Mouse (Mus musculus) intestine, embryonic 15.5 days (tissue): Measurements from ENCODE around the gene Serpinb1b. TPM values are rescaled to one million over a fixed set of nuclear protein-coding genes. Genes with fewer than 3 reads are reported as not detected.

Experiments used
- ATAC-seq: fragments of 200-750 bp; cut with Nextera tagmentation; 2 replicates; pipeline ENCODE4 v1.8.0; 2017; ENCODE audit warnings: moderate TSS enrichment, moderate library complexity
- H3K27ac ChIP-seq: fragments of 300-500 bp; sonication (generic); 2 replicates; pipeline ENCODE4 v1.5.1; 2015; ENCODE audit warnings: mild to moderate bottlenecking, inconsistent platforms
- H3K27me3 ChIP-seq: fragments of 300-500 bp; sonication (generic); replicated peaks from 2 replicates; pipeline ENCODE4 v1.6.1; 2015; ENCODE audit warnings: inconsistent platforms
- H3K36me3 ChIP-seq: fragments of 300-500 bp; sonication (generic); 2 replicates; pipeline ENCODE4 v1.6.1; 2015; ENCODE audit warnings: inconsistent platforms
- H3K4me1 ChIP-seq: fragments of 300-500 bp; sonication (generic); replicated peaks from 2 replicates; pipeline ENCODE4 v1.6.1; 2015; ENCODE audit warnings: inconsistent platforms
- H3K4me2 ChIP-seq: fragments of 300-500 bp; sonication (generic); replicated peaks from 2 replicates; pipeline ENCODE4 v1.6.1; 2015; ENCODE audit warnings: mild to moderate bottlenecking, inconsistent platforms
- H3K4me3 ChIP-seq: fragments of 300-500 bp; sonication (generic); replicated peaks from 2 replicates; pipeline ENCODE4 v1.5.1; 2015; ENCODE audit warnings: inconsistent platforms
- H3K9ac ChIP-seq: fragments of 300-500 bp; sonication (generic); 2 replicates; pipeline ENCODE4 v1.6.1; 2015; ENCODE audit warnings: inconsistent platforms
- H3K9me3 ChIP-seq: fragments of 300-500 bp; sonication (generic); 2 replicates; pipeline ENCODE4 v1.6.1; 2016; ENCODE audit warnings: inconsistent platforms
- WGBS: fragments of 180-500 bp; shearing (Covaris S2); methylation state at CpG from one replicate; pipeline ENCODE4 v1.1.7; 2015; 5-methylcytosine and 5-hydroxymethylcytosine counted together
- polyA plus RNA-seq: library from polyadenylated mRNA; unstranded; fragments of >200 nt; fragmentation: Nextera tagmentation; extraction: Ambion mirVana; gene quantifications from 2 replicates; pipeline ENCODE4 v1.2.1, GENCODE M21; 2015

Gene Serpinb1b
- polyA plus RNA-seq, 1 experiment from 2014 or later = 0.33 TPM

DNA sequence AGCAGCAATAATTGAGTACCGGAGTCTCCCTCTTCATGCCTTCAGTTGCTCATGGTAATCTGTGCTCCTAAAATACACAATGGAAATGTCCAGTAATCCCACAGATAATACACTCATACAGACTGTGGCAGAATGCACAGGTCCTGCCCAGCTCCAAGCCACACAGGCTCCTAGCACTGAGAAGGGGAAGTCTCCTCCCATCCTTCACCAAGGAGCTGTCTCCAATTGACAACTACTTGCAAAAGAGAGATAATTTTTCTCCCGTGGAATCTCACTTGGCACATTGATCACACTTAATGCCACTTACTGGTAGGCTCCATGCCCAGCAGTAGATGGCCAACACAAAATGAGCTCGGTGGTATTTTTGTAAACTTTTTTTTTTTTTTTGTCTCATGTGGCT, 2.1 kb upstream of the Serpinb1b start:
- 65% methylated on average over 3 of the region's 3 CpGs for WGBS
- H3K4me2 ChIP-seq = no peak overlapping the region

DNA sequence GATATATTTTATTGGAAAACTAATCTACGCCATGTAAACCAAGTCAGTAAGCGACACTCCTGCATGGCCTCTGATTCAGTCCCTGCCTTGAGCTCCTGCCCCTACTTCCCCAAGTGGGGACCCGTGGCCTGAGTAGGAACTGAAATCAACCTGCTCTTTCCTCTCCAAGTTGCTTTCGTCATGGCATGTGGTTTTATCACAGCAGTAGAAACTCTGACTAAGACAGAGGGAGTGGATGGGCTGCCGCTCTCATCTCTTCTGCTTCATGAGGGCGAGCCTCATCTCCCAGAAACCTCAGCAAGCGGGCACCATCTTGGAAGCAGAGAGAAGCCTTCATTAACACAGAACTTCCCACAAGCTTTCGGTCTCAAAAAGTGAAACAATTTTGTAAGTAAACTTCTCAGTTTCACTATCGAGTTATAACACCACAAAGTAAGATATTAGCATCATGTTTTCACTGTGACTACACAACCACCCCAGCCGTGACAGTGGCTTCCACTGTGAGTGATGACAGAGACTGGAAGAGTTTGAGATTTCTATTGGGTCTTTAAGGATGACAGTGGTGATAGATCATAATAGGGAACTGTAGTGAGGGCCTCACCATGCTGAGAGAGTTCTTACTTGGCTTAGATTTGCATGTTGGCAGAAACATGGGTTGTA, 1.2 kb upstream of the Serpinb1b start:
- Histone ChIP-seq H3K4me3 (no peak overlapping the region), H3K9me3 (no peaks in the 10 kb centered on the region), H3K9ac (no peak overlapping the region), H3K4me1 (no peaks in the 10 kb centered on the region), H3K27me3 (no peaks in the 10 kb centered on the region), H3K36me3 (no peaks in the 10 kb centered on the region), H3K4me2 (no peak overlapping the region), H3K27ac (no peak overlapping the region)
- 92% methylated on average over 10 of the region's 10 CpGs for WGBS
- ATAC-seq = no peak

More for the DNA sequence above, 2.1 kb upstream of the Serpinb1b start:
- Histone ChIP-seq H3K36me3 (no peaks in the 10 kb centered on the region), H3K4me3 (no peak overlapping the region), H3K9me3 (no peaks in the 10 kb centered on the region), H3K4me1 (no peaks in the 10 kb centered on the region), H3K27me3 (no peaks in the 10 kb centered on the region), H3K27ac (no peak overlapping the region), H3K9ac (no peak overlapping the region)
- ATAC-seq = no peak

DNA sequence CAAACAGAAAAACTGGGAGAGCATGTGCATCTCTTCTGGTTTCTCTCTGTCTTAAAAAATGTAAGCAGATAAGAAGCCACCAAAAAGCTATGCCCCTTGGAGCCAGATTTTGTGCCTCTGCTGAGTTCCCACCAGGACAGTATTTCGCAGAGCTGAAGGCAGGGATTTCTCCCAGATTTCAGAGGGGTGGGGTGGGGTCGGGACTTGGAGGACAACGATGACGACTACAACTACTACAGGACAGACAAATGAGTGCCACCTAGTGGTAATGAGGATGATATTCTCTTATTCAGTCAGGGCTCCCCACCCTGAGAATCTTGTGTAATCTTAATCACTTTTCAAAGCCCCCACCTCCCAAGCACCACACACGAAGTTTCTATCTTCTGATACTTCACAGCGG, 1.0 kb downstream of the Serpinb1b start:
- H3K36me3 ChIP-seq = no peaks in the 10 kb centered on the region
- no peak overlapping the region for H3K9ac ChIP-seq
- H3K4me1 ChIP-seq = no peaks in the 10 kb centered on the region
- no peaks in the 10 kb centered on the region for H3K27me3 ChIP-seq
- H3K4me2 ChIP-seq = peak overlapping the region; percentile 36; the same call in 1 of the 2 replicates
- no peaks in the 10 kb centered on the region for H3K9me3 ChIP-seq
- no peak overlapping the region for H3K4me3 ChIP-seq
- WGBS = 23% methylated on average over 6 of the region's 6 CpGs
- no peak; the same call in 1 of the 2 replicates for ATAC-seq
- no peak overlapping the region for H3K27ac ChIP-seq

DNA sequence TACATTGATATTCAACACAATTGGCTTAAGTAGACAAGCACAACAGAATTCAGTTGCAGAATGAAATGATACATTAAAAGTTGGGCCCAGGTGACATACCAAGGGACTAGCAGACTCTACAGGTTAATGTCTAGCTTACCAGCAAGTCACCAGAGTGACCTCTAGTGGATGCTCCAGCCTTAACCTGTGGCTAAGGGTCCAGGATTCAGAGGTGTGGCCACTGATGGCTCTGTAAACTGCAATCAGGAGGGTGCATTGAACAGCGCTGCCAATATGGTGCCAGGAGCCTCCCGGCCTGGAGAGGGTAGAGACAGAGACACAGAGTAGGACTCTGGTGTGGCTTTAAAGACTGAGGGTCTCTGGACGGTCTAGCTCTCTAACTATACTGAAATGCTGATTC, 2.0 kb downstream of the Serpinb1b start:
- 38% methylated on average over 3 of the region's 3 CpGs for WGBS
- Histone ChIP-seq H3K27ac (no peak overlapping the region), H3K4me1 (no peaks in the 10 kb centered on the region; the same call in 1 of the 2 replicates), H3K4me3 (no peak overlapping the region), H3K4me2 (no peak overlapping the region), H3K27me3 (no peaks in the 10 kb centered on the region), H3K9ac (no peak overlapping the region), H3K9me3 (no peaks in the 10 kb centered on the region), H3K36me3 (no peaks in the 10 kb centered on the region)
- 0 out of 2 replicates have a peak, but pooled peaks have one; percentile 40 for ATAC-seq

DNA sequence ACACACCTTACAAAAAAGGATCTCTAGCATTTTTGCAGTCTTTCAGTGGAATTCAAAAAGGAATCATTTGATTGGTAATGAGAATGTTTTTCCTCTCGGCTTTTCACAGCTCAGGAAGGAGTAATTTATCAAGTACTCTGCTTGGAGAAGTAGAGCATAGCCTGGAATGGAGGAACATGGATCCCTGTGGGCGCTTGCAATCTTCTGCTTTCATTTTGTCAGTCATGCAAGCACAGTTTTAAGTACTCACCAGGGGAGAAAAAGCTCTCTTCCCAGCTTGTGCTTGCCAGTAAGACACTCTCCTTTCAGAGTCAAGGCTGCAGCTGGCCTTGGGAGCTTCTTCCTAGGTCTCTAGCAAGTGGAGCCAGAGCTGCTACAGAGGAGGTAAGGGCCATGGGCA, 5.5 kb downstream of the Serpinb1b start:
- ATAC-seq = no peak
- no peak overlapping the region for H3K4me3 ChIP-seq

DNA sequence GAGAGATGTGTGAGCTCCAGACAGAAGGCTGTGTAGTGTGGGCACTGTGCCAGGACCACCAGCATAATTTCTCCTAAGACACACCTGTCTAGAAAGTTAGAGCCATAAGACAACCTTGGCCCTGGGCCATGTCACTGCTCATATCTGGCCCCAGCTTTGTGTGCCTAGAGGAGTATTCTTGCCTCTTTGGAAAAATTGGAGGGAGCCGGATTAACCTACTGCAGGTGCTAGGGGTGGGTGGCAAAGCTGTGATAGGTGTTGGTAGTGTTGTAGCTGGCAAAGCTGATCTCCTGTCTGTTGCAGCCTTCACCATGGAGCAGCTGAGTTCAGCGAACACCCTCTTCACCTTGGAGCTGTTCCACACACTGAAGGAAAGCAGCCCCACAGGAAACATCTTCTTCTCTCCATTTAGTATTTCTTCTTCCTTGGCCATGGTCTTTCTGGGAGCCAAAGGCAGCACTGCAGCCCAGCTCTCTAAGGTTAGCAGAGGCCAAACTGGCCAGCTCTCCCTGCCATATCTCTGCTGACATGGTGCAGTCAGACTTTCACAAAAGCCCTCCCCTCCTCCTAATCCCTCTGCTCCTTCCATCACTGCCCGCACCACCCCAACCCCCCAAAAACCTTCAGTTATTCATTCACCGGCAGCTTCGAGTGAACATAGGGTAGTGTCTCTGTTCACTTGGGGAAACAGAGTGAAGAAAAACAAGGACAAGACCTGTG, 6.8 kb downstream of the Serpinb1b start:
- ATAC-seq = peak; percentile 55
- H3K27me3 ChIP-seq = no peaks in the 10 kb centered on the region
- peak overlapping the region; percentile 58 for H3K27ac ChIP-seq
- 41% methylated on average over 5 of the region's 5 CpGs for WGBS
- H3K4me1 ChIP-seq = peaks cover 3% of the 10 kb centered on the region
- H3K36me3 ChIP-seq = no peaks in the 10 kb centered on the region
- no peak overlapping the region for H3K4me2 ChIP-seq
- H3K4me3 ChIP-seq = no peak overlapping the region
- H3K9ac ChIP-seq = no peak overlapping the region
- H3K9me3 ChIP-seq = no peaks in the 10 kb centered on the region

More for the DNA sequence above, 5.5 kb downstream of the Serpinb1b start:
- Histone ChIP-seq H3K9me3 (no peaks in the 10 kb centered on the region), H3K4me1 (peaks cover 3% of the 10 kb centered on the region), H3K27me3 (no peaks in the 10 kb centered on the region), H3K36me3 (no peaks in the 10 kb centered on the region), H3K9ac (no peak overlapping the region), H3K4me2 (no peak overlapping the region), H3K27ac (no peak overlapping the region)
- 67% methylated on average over 2 of the region's 2 CpGs for WGBS

DNA sequence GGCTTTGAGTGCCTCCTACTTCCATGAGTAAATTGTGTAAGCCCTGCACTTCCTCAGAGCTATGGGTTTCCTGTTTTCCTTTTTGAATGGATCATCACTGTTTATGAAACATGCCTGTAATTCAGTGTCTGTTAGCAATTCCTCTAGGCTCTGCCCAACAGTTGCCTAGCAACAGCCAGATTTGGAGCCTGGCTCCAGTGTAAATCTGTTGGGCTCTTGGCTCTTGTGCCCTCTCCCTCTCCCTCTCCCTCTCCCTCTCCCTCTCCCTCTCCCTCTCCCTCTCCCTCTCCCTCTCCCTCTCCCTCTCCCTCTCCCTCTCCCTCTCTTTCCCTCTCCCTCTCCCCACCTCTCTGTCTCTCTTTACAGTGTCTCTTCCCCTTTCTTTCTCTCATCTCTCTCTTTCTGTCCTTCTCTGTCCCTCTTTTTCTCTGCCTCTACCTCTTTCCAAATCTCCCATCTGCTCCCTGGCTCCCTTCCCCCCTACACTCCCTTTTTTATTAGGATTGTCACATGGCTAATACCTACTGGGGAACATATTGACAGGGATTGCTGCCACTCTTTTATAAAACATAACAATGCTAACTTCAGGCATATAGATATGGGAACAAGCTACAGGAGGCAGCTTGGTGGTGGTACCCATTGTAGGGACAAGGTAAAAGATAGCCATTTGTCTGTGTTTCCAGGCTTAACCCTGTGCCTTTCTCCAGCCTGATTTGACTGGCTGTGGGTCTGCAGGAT, 7.5 kb downstream of the Serpinb1b start:
- no peak overlapping the region for H3K4me2 ChIP-seq
- no peaks in the 10 kb centered on the region for H3K27me3 ChIP-seq
- H3K9ac ChIP-seq = no peak overlapping the region
- H3K36me3 ChIP-seq = no peaks in the 10 kb centered on the region
- H3K4me3 ChIP-seq = no peak overlapping the region
- peaks cover 3% of the 10 kb centered on the region for H3K4me1 ChIP-seq
- ATAC-seq = peak; percentile 84
- no peaks in the 10 kb centered on the region for H3K9me3 ChIP-seq
- H3K27ac ChIP-seq = peak overlapping the region; percentile 58

DNA sequence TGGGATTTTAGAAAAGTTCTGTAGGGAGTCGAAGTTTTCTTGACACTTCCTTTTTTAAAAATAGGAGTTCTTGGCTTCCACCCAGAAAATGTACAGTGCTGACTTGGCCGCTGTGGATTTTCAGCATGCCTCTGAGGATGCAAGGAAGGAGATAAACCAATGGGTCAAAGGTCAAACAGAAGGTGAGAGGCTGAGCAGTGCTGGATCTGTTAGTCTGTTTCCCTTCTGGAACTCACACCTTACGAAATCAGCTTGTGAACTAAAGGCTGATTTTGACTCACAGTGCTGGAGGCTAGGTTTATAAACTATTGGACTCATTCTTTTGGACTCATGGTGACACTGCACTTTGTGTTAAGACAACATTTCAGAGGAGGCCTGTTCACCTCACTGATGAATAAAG, 11.2 kb downstream of the Serpinb1b start:
- 43% methylated on average over 3 of the region's 3 CpGs for WGBS
- H3K27ac ChIP-seq = no peak overlapping the region
- H3K9ac ChIP-seq = no peak overlapping the region
- peaks cover 3% of the 10 kb centered on the region for H3K4me1 ChIP-seq
- H3K27me3 ChIP-seq = no peaks in the 10 kb centered on the region
- no peaks in the 10 kb centered on the region for H3K9me3 ChIP-seq
- H3K4me2 ChIP-seq = no peak overlapping the region
- no peak overlapping the region for H3K4me3 ChIP-seq
- no peaks in the 10 kb centered on the region for H3K36me3 ChIP-seq
- ATAC-seq = no peak

DNA sequence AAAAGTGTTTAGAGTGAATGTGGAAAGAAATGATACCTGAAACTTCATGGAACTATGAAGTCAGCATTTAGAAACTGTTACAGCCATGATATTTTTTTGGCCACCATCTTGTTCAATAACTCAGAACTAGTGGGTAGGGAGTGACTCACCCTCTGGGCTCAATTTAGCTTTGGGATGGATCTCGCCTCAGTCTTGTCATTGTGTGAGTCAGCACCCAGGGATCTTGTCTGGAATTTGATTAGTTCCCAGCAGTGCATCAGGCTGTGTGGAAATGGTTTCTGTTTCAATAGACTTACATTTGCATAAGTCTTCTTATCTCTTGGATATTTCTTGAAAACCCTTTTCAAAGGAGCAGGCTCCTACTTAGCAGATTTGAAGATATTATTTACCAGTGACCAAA, 12.2 kb downstream of the Serpinb1b start:
- WGBS = 92% methylated on average over 1 of the region's 1 CpGs
- no peak overlapping the region for H3K9ac ChIP-seq
- H3K36me3 ChIP-seq = no peaks in the 10 kb centered on the region
- no peak overlapping the region for H3K27ac ChIP-seq
- H3K27me3 ChIP-seq = no peaks in the 10 kb centered on the region
- H3K4me3 ChIP-seq = no peak overlapping the region
- no peak for ATAC-seq
- H3K4me1 ChIP-seq = peaks cover 3% of the 10 kb centered on the region; the same call in 1 of the 2 replicates
- H3K9me3 ChIP-seq = no peaks in the 10 kb centered on the region
- H3K4me2 ChIP-seq = no peak overlapping the region

DNA sequence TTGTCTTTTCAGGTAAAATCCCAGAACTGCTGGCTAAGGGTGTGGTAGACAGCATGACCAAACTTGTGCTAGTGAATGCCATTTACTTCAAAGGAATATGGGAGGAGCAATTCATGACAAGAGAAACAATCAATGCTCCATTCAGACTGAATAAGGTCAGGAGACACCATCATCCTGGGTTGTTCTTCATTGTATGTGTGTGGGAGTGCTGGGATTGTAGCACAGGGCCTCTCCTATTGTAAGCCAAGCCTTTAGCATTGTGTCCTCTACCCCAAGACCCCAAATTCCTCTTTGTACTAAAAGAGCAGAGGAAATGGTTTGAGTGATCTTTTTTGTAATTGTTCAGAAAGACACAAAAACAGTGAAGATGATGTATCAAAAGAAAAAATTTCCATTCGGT, 12.9 kb downstream of the Serpinb1b start:
- Histone ChIP-seq H3K4me3 (no peak overlapping the region), H3K4me2 (no peak overlapping the region), H3K27ac (no peak overlapping the region), H3K27me3 (no peaks in the 10 kb centered on the region), H3K9ac (no peak overlapping the region), H3K4me1 (no peaks in the 10 kb centered on the region), H3K9me3 (no peaks in the 10 kb centered on the region), H3K36me3 (no peaks in the 10 kb centered on the region)
- 97% methylated on average over 1 of the region's 1 CpGs for WGBS
- ATAC-seq = no peak

DNA sequence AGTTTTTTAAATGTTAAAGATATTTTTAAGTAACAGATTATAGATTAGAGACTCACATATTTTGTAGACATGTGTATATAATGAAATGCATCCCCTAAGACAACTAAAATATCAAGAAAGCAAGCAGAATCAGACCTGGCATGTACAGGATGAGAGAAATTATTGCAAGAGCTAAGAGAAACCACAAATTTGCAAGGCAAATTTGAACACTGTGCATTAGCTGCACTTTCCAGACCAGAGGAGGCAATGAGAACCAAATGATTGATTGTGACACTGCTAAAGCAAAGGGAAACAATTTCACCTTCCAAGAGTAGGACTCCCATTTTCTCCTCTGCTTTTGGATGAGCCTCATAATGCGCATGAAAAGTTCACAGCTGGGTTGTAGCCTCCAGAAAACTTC, 17.2 kb downstream of the Serpinb1b start:
- ATAC-seq = no peak
- no peak overlapping the region for H3K4me3 ChIP-seq
- no peaks in the 10 kb centered on the region for H3K36me3 ChIP-seq
- H3K4me2 ChIP-seq = no peak overlapping the region
- H3K9me3 ChIP-seq = no peaks in the 10 kb centered on the region
- no peak overlapping the region for H3K9ac ChIP-seq
- H3K27me3 ChIP-seq = no peaks in the 10 kb centered on the region
- no peaks in the 10 kb centered on the region for H3K4me1 ChIP-seq
- WGBS = 91% methylated on average over 1 of the region's 1 CpGs
- H3K27ac ChIP-seq = no peak overlapping the region

DNA sequence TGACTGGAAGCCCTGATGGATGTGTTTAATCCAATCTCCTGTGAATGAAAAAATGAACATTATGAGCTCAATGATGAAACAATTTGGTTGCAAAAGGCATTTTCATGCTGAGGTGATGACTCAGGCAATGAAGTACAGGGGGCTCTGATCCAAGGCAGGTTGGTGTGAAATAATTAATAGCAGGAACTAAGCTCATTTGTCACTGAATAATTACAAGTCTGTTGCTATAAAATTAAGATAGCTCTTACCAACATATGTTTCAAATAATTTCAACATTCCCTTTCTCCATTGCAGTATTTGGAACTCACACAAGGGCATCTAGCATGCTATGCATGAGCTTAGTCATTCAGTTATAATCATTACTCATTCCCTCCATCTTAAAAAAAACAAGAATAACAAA, 27.3 kb downstream of the Serpinb1b start:
- no peak for ATAC-seq
- no peaks in the 10 kb centered on the region for H3K4me1 ChIP-seq
- no peak overlapping the region for H3K4me2 ChIP-seq
- no peak overlapping the region for H3K9ac ChIP-seq
- H3K27me3 ChIP-seq = no peaks in the 10 kb centered on the region
- no peaks in the 10 kb centered on the region for H3K9me3 ChIP-seq
- H3K27ac ChIP-seq = no peak overlapping the region
- no peak overlapping the region for H3K4me3 ChIP-seq
- no peaks in the 10 kb centered on the region for H3K36me3 ChIP-seq
